Mouse (Mus musculus) CH12.LX (cell line): ENCODE data around the gene Tagln2. TPM values are rescaled to one million over a fixed set of nuclear protein-coding genes. Genes with fewer than 3 reads are reported as not detected.
A peak's percentile ranks its signal among the peaks of the same experiment; 100 is the strongest.

Source experiments
- DNase-seq: peaks from one replicate; pipeline ENCODE4 v3.0.0-alpha.2; 2013; ENCODE audit errors: extremely low read depth
- H3K27ac ChIP-seq: 2 replicates; pipeline ENCODE4 v1.5.1; 2012; ENCODE audit warnings: low read depth, mild to moderate bottlenecking, control low read depth, moderate library complexity; ENCODE audit not compliant: insufficient read depth
- H3K27me3 ChIP-seq: replicated peaks from 2 replicates; pipeline ENCODE3; 2012; ENCODE audit warnings: inconsistent platforms
- H3K36me3 ChIP-seq, 2 experiments: replicated peaks in 1 of 2; 2 replicates each; pipeline versions ENCODE3 to v1.6.1; 2012; ENCODE audit warnings: inconsistent platforms in 1 of 2, low read length in 1 of 2, mild to moderate bottlenecking in 1 of 2, mixed read lengths in 1 of 2, moderate library complexity in 1 of 2; ENCODE audit not compliant: control insufficient read depth in 1 of 2, insufficient read depth in 1 of 2
- H3K4me1 ChIP-seq, 2 experiments: 2 replicates each; pipeline ENCODE4 v1.6.1; 2012; ENCODE audit warnings: inconsistent platforms in 1 of 2, moderate library complexity in 1 of 2; ENCODE audit not compliant: insufficient read depth in 2 of 2, control insufficient read depth in 1 of 2
- H3K4me2 ChIP-seq: 2 replicates; pipeline ENCODE4 v1.6.1; 2012; ENCODE audit warnings: low read depth, mild to moderate bottlenecking, control low read depth; ENCODE audit not compliant: poor library complexity, insufficient read depth, severe bottlenecking
- H3K4me3 ChIP-seq, 3 experiments: fragments of 150-350 bp in 1 of 3; sonication (generic) in 1 of 3; replicated peaks in 1 of 3; 2 replicates each; pipeline versions ENCODE3 to v1.5.1; 2011 to 2012; ENCODE audit warnings: low read depth in 2 of 3, low read length in 2 of 3, mild to moderate bottlenecking in 2 of 3, moderate library complexity in 2 of 3, control low read depth in 1 of 3, improper control_type of control experiment in 1 of 3, inconsistent platforms in 1 of 3, mixed read lengths in 1 of 3; ENCODE audit not compliant: poor library complexity in 1 of 3
- H3K79me2 ChIP-seq: replicated peaks from 2 replicates; pipeline ENCODE4 v1.6.1; 2012; ENCODE audit warnings: mild to moderate bottlenecking, moderate library complexity; ENCODE audit not compliant: control insufficient read depth, poor library complexity, insufficient read depth, severe bottlenecking; ENCODE audit errors: extremely low read depth
- H3K9ac ChIP-seq: 2 replicates; pipeline ENCODE4 v1.6.1; 2012; ENCODE audit warnings: low read depth, mild to moderate bottlenecking, control low read depth, moderate library complexity; ENCODE audit not compliant: insufficient read depth
- H3K9me3 ChIP-seq: replicated peaks from 2 replicates; pipeline ENCODE3; 2012; ENCODE audit warnings: low read length, inconsistent platforms, mixed read lengths
- CHD1 ChIP-seq: IDR thresholded peaks from 2 replicates; pipeline ENCODE4 v1.6.1; 2012; ENCODE audit warnings: low read depth, low read length, improper control_type of control experiment, inconsistent platforms
- CHD2 ChIP-seq: IDR thresholded peaks from 2 replicates; pipeline ENCODE4 v1.6.1; 2011; ENCODE audit warnings: low read length, improper control_type of control experiment
- CTCF ChIP-seq, 2 experiments: IDR thresholded peaks in 1 of 2; conservative IDR thresholded peaks in 1 of 2; 2 replicates each; pipeline ENCODE4 v1.5.1; 2011 to 2012; ENCODE audit warnings: low read depth in 2 of 2, low read length in 2 of 2, improper control_type of control experiment in 1 of 2, inconsistent platforms in 1 of 2, mild to moderate bottlenecking in 1 of 2, moderate library complexity in 1 of 2
- E2F4 ChIP-seq: IDR thresholded peaks from 2 replicates; pipeline ENCODE4 v1.6.1; 2011; ENCODE audit warnings: low read depth, low read length, improper control_type of control experiment; ENCODE audit not compliant: insufficient replicate concordance
- ELF1 ChIP-seq: IDR thresholded peaks from 2 replicates; pipeline ENCODE4 v1.6.1; 2014; ENCODE audit warnings: low read depth, mild to moderate bottlenecking, inconsistent platforms, low read length, improper control_type of control experiment
- ETS1 ChIP-seq: conservative IDR thresholded peaks from 2 replicates; pipeline ENCODE4 v1.6.1; 2012; ENCODE audit warnings: low read depth, mild to moderate bottlenecking, inconsistent platforms, low read length, improper control_type of control experiment, moderate library complexity
- HCFC1 ChIP-seq: IDR thresholded peaks from 2 replicates; pipeline ENCODE4 v1.6.1; 2012; ENCODE audit warnings: low read depth, mild to moderate bottlenecking, inconsistent platforms, low read length, improper control_type of control experiment
- IRF4 ChIP-seq: IDR thresholded peaks from 2 replicates; pipeline ENCODE4 v1.6.1; 2014; ENCODE audit warnings: low read depth, mild to moderate bottlenecking, inconsistent platforms, low read length, improper control_type of control experiment
- KAT2A ChIP-seq: IDR thresholded peaks from 2 replicates; pipeline ENCODE4 v1.6.1; 2012; ENCODE audit warnings: low read length, improper control_type of control experiment, inconsistent platforms; ENCODE audit not compliant: insufficient replicate concordance
- MAFK ChIP-seq: IDR thresholded peaks from 2 replicates; pipeline ENCODE4 v1.6.1; 2011; ENCODE audit warnings: low read length, improper control_type of control experiment; ENCODE audit not compliant: insufficient replicate concordance
- MAX ChIP-seq: IDR thresholded peaks from 2 replicates; pipeline ENCODE4 v1.6.1; 2011; ENCODE audit warnings: low read length, improper control_type of control experiment
- MAZ ChIP-seq: IDR thresholded peaks from 2 replicates; pipeline ENCODE4 v1.6.1; 2012; ENCODE audit warnings: low read depth, mild to moderate bottlenecking, inconsistent platforms, low read length, improper control_type of control experiment, moderate library complexity
- MEF2A ChIP-seq: IDR thresholded peaks from 2 replicates; pipeline ENCODE4 v1.6.1; 2014; ENCODE audit warnings: low read depth, mild to moderate bottlenecking, inconsistent platforms, low read length, improper control_type of control experiment, borderline replicate concordance
- MXI1 ChIP-seq: IDR thresholded peaks from 2 replicates; pipeline ENCODE4 v1.6.1; 2011; ENCODE audit warnings: mild to moderate bottlenecking, low read depth, low read length, improper control_type of control experiment
- MYC ChIP-seq: IDR thresholded peaks from 2 replicates; pipeline ENCODE4 v1.6.1; 2011; ENCODE audit warnings: low read depth, mild to moderate bottlenecking, improper control_type of control experiment, low read length
- NRF1 ChIP-seq: IDR thresholded peaks from 2 replicates; pipeline ENCODE4 v1.6.1; 2014; ENCODE audit warnings: low read depth, mild to moderate bottlenecking, inconsistent platforms, low read length, improper control_type of control experiment, moderate library complexity
- PAX5 ChIP-seq: IDR thresholded peaks from 2 replicates; pipeline ENCODE4 v1.6.1; 2012; ENCODE audit warnings: low read length, inconsistent platforms, mixed read lengths
- POLR2A ChIP-seq: IDR thresholded peaks from 2 replicates; pipeline ENCODE4 v1.6.1; 2011; ENCODE audit warnings: low read depth, mild to moderate bottlenecking, improper control_type of control experiment, low read length
- POLR2AphosphoS2 ChIP-seq: IDR thresholded peaks from 2 replicates; pipeline ENCODE4 v1.6.1; 2011; ENCODE audit warnings: low read depth, low read length, improper control_type of control experiment
- RAD21 ChIP-seq: IDR thresholded peaks from 2 replicates; pipeline ENCODE4 v1.6.1; 2011; ENCODE audit warnings: low read depth, mild to moderate bottlenecking, low read length, improper control_type of control experiment, moderate library complexity
- SIN3A ChIP-seq: IDR thresholded peaks from 2 replicates; pipeline ENCODE4 v1.6.1; 2012; ENCODE audit warnings: low read length, improper control_type of control experiment, inconsistent platforms
- TCF12 ChIP-seq: IDR thresholded peaks from 2 replicates; pipeline ENCODE4 v1.6.1; 2014; ENCODE audit warnings: low read depth, mild to moderate bottlenecking, inconsistent platforms, low read length, improper control_type of control experiment
- ZMIZ1 ChIP-seq: IDR thresholded peaks from 2 replicates; pipeline ENCODE4 v1.6.1; 2012; ENCODE audit warnings: low read depth, mild to moderate bottlenecking, inconsistent platforms, low read length, improper control_type of control experiment
- ZNF384 ChIP-seq: IDR thresholded peaks from 2 replicates; pipeline ENCODE4 v1.6.1; 2012; ENCODE audit warnings: low read depth, low read length, improper control_type of control experiment, inconsistent platforms
- dilution Hi-C: fragments of 300-500 bp; cut with MboI; formaldehyde crosslinking; loops from 2 replicates; pipeline ENCODE4 v1.14.3; 2020; ENCODE audit warnings: low sequenced_read_pairs; ENCODE audit not compliant: extremely low pct_unique_long_range_greater_than_20kb, extremely low pct_ligation_motif_present
- in situ Hi-C: fragments of 300-500 bp; cut with MboI; formaldehyde crosslinking; loops from 3 replicates; pipeline ENCODE4 v1.14.3; 2019; ENCODE audit warnings: low sequenced_read_pairs, low pct_ligation_motif_present, low pct_unique_long_range_greater_than_20kb, mixed read lengths
- polyA plus RNA-seq: library from polyadenylated mRNA; unstranded; fragments of >175 nt; gene quantifications from 2 replicates; pipeline ENCODE4 v1.2.1, GENCODE M21; 2012; ENCODE audit warnings: low read depth; ENCODE audit not compliant: insufficient read length
- total RNA-seq, 2 experiments: library from RNA; depleted of rRNA; stranded (reverse); fragments of 300-350 nt in 1 of 2; fragments of >200 nt in 1 of 2; gene quantifications; 2 replicates each; pipeline ENCODE4 v1.2.3; 2012 to 2014

The Tagln2 gene
- total and polyA plus RNA-seq, 3 experiments = 172 to 337 (median 206) TPM

GRCm38 (mm10) chr1:172500451-172501370 lies 864 bp downstream of the Tagln2 start (continued):
- peak; percentile 34 for TF ChIP-seq IRF4
- no peak for TF ChIP-seq E2F4
- peak; percentile 28; the same call in 1 of the 2 replicates for TF ChIP-seq TCF12
- peak; percentile 71 for TF ChIP-seq ELF1
- TF ChIP-seq ZMIZ1 = no peak; the same call in 1 of the 2 replicates

- peaks cover 47% of the 10 kb centered on the region for H3K79me2 ChIP-seq
- in situ Hi-C loops (no loop called here), dilution Hi-C loops (no loop called here)
- H3K36me3 ChIP-seq = peaks cover 23 to 65% of the 10 kb centered on the region in 2 experiments
- peak; percentile 31; the same call in 1 of the 2 replicates for TF ChIP-seq ETS1
- TF ChIP-seq IRF4 = peak; percentile 69
- TF ChIP-seq HCFC1 = peak; percentile 20; the same call in 1 of the 2 replicates
- TF ChIP-seq KAT2A = no peak
- TF ChIP-seq CHD2 = peak; percentile 40
- peak; percentile 66; the same call in 1 of the 2 replicates for TF ChIP-seq SIN3A
- TF ChIP-seq ELF1 = peak; percentile 76
- TF ChIP-seq POLR2AphosphoS2 = no peak
- TF ChIP-seq NRF1 = no peak
- TF ChIP-seq MAZ = peak; percentile 58
- no peak for TF ChIP-seq POLR2A
- TF ChIP-seq MAX = peak; percentile 63; the same call in 1 of the 2 replicates
- no peak for TF ChIP-seq PAX5
- no peak for TF ChIP-seq RAD21
- TF ChIP-seq MXI1 = peak; percentile 63
- TF ChIP-seq ZNF384 = peak; percentile 80
- TF ChIP-seq TCF12 = peak; percentile 39; the same call in 1 of the 2 replicates
- TF ChIP-seq MEF2A = peak; percentile 67; the same call in 1 of the 2 replicates
- TF ChIP-seq CHD1 = peak; percentile 28; the same call in 1 of the 2 replicates
- TF ChIP-seq MAFK = no peak
- peak; percentile 62 for TF ChIP-seq MYC
- TF ChIP-seq CTCF (conservative IDR thresholded peaks at IDR 0.05 in 1 of 2, IDR thresholded peaks at IDR 0.05 in 1 of 2; ENCODE audit: low read depth in 2 of 2, low read length in 2 of 2) = peak in 1 of 2 experiments; percentile 26; a peak in 2 of 4 replicates
- H3K27me3 ChIP-seq = no peaks in the 10 kb centered on the region
- DNase-seq = peak; percentile 76
- peaks cover 22 to 45% of the 10 kb centered on the region in 2 experiments for H3K4me1 ChIP-seq
- peak overlapping the region; percentile 68 for H3K4me2 ChIP-seq
- H3K9ac ChIP-seq = peak overlapping the region; percentile 83
- peak overlapping the region; percentile 88 to 98 (median 90) for H3K4me3 ChIP-seq
- H3K9me3 ChIP-seq = no peaks in the 10 kb centered on the region
- peak overlapping the region; percentile 72 for H3K27ac ChIP-seq
Measured at GRCm38 (mm10) chr1:172501371-172502144, 1.7 kb downstream of the Tagln2 start.
